Mouse (Mus musculus): ENCODE measurements at regions not wholly inside any gene's neighbourhood (a gene's known extent, or its start where the extent isn't known, plus 50 kb on each side); places are given as distances from the start of the nearest gene placed in this dataset.

- Histone ChIP-seq H3K27me3 (ENCODE audit: insufficient read depth, poor library complexity, severe bottlenecking) (peaks cover 8% of the 10 kb centered on the region), H3K4me1 (peaks cover 51% of the 10 kb centered on the region), H3K36me3 (no peaks in the 10 kb centered on the region), H3K4me3 (no peak overlapping the region), H3K9me3 (no peaks in the 10 kb centered on the region), H3K27ac (peak overlapping the region; percentile 17)
- DNase-seq (ENCODE audit: low spot score), result no peak
- WGBS, result 78% methylated on average over 7 of the region's 7 CpGs
Measured at GRCm38 (mm10) chr6:127325596-127326332, 120.9 kb upstream of the Parp11 start.

- Histone ChIP-seq H3K36me3 (no peaks in the 10 kb centered on the region), H3K4me1 (peaks cover 56% of the 10 kb centered on the region), H3K27me3 (ENCODE audit: insufficient read depth, poor library complexity, severe bottlenecking) (peaks cover 8% of the 10 kb centered on the region), H3K27ac (peak overlapping the region; percentile 17), H3K9me3 (no peaks in the 10 kb centered on the region), H3K4me3 (no peak overlapping the region)
- no peak for DNase-seq (ENCODE audit: low spot score)
- 60% methylated on average over 6 of the region's 6 CpGs for WGBS
Measured at GRCm38 (mm10) chr6:127326333-127326729, 120.3 kb upstream of the Parp11 start.

GRCm38 (mm10) chr6:127329191-127330014 lies 117.2 kb upstream of the Parp11 start:
- H3K36me3 ChIP-seq, result no peaks in the 10 kb centered on the region
- H3K27ac ChIP-seq, result peak overlapping the region; percentile 96
- DNase-seq (ENCODE audit: low spot score), result no peak
- H3K4me3 ChIP-seq, result peak overlapping the region; percentile 64
- peaks cover 57% of the 10 kb centered on the region for H3K4me1 ChIP-seq
- H3K27me3 ChIP-seq (ENCODE audit: insufficient read depth, poor library complexity, severe bottlenecking), result no peaks in the 10 kb centered on the region
- 49% methylated on average over 20 of the region's 20 CpGs for WGBS
- no peaks in the 10 kb centered on the region for H3K9me3 ChIP-seq

- H3K4me1 ChIP-seq, result peaks cover 57% of the 10 kb centered on the region
- H3K27ac ChIP-seq, result peak overlapping the region; percentile 96
- H3K27me3 ChIP-seq (ENCODE audit: insufficient read depth, poor library complexity, severe bottlenecking), result no peaks in the 10 kb centered on the region
- peak overlapping the region; percentile 64 for H3K4me3 ChIP-seq
- no peaks in the 10 kb centered on the region for H3K9me3 ChIP-seq
- DNase-seq (ENCODE audit: low spot score), result peak; percentile 96
- under 1% methylated on average over 46 of the region's 46 CpGs for WGBS
- no peaks in the 10 kb centered on the region for H3K36me3 ChIP-seq
Measured at GRCm38 (mm10) chr6:127330015-127330705, 116.5 kb upstream of the Parp11 start.

- 29% methylated on average over 5 of the region's 5 CpGs for WGBS
- H3K4me3 ChIP-seq, result peak overlapping the region; percentile 64; the same call in 1 of the 2 replicates
- DNase-seq (ENCODE audit: low spot score), result no peak
- no peaks in the 10 kb centered on the region for H3K9me3 ChIP-seq
- H3K27me3 ChIP-seq (ENCODE audit: insufficient read depth, poor library complexity, severe bottlenecking), result no peaks in the 10 kb centered on the region
- no peaks in the 10 kb centered on the region for H3K36me3 ChIP-seq
- peak overlapping the region; percentile 96 for H3K27ac ChIP-seq
- H3K4me1 ChIP-seq, result peaks cover 58% of the 10 kb centered on the region
Measured at GRCm38 (mm10) chr6:127331091-127331490, 115.5 kb upstream of the Parp11 start.

GRCm38 (mm10) chr6:127334256-127334655 lies 112.4 kb upstream of the Parp11 start:
- Histone ChIP-seq H3K27me3 (ENCODE audit: insufficient read depth, poor library complexity, severe bottlenecking) (no peaks in the 10 kb centered on the region), H3K4me3 (no peak overlapping the region), H3K27ac (peak overlapping the region; percentile 47; the same call in 1 of the 2 replicates), H3K9me3 (no peaks in the 10 kb centered on the region), H3K4me1 (peaks cover 69% of the 10 kb centered on the region), H3K36me3 (no peaks in the 10 kb centered on the region)
- WGBS, result 71% methylated on average over 6 of the region's 6 CpGs
- no peak for DNase-seq (ENCODE audit: low spot score)

GRCm38 (mm10) chr6:127335462-127335886 lies 111.2 kb upstream of the Parp11 start:
- no peaks in the 10 kb centered on the region for H3K9me3 ChIP-seq
- 74% methylated on average over 7 of the region's 7 CpGs for WGBS
- H3K4me3 ChIP-seq, result no peak overlapping the region
- peaks cover 70% of the 10 kb centered on the region for H3K4me1 ChIP-seq
- H3K27me3 ChIP-seq (ENCODE audit: insufficient read depth, poor library complexity, severe bottlenecking), result no peaks in the 10 kb centered on the region
- DNase-seq (ENCODE audit: low spot score), result no peak
- H3K27ac ChIP-seq, result peak overlapping the region; percentile 38; the same call in 1 of the 2 replicates
- H3K36me3 ChIP-seq, result no peaks in the 10 kb centered on the region

- Histone ChIP-seq H3K4me1 (peaks cover 70% of the 10 kb centered on the region), H3K27ac (peak overlapping the region; percentile 82)
- WGBS, result 39% methylated on average over 12 of the region's 12 CpGs
Measured at GRCm38 (mm10) chr6:127335996-127336660, 110.5 kb upstream of the Parp11 start.

GRCm38 (mm10) chr6:127336681-127337397 lies 109.8 kb upstream of the Parp11 start:
- peaks cover 72% of the 10 kb centered on the region for H3K4me1 ChIP-seq
- no peaks in the 10 kb centered on the region for H3K9me3 ChIP-seq
- H3K4me3 ChIP-seq, result 0 out of 2 replicates have a peak overlapping the region, but pooled peaks have one; percentile 5
- 15% methylated on average over 15 of the region's 15 CpGs for WGBS
- DNase-seq (ENCODE audit: low spot score), result no peak
- H3K27me3 ChIP-seq (ENCODE audit: insufficient read depth, poor library complexity, severe bottlenecking), result no peaks in the 10 kb centered on the region
- peak overlapping the region; percentile 82 for H3K27ac ChIP-seq
- H3K36me3 ChIP-seq, result no peaks in the 10 kb centered on the region

More at GRCm38 (mm10) chr6:127335996-127336660, 110.5 kb upstream of the Parp11 start:
- H3K9me3 ChIP-seq, result no peaks in the 10 kb centered on the region
- no peak for DNase-seq (ENCODE audit: low spot score)
- no peaks in the 10 kb centered on the region for H3K27me3 ChIP-seq (ENCODE audit: insufficient read depth, poor library complexity, severe bottlenecking)
- no peaks in the 10 kb centered on the region for H3K36me3 ChIP-seq
- H3K4me3 ChIP-seq, result no peak overlapping the region

- H3K9me3 ChIP-seq, result no peaks in the 10 kb centered on the region
- no peaks in the 10 kb centered on the region for H3K27me3 ChIP-seq (ENCODE audit: insufficient read depth, poor library complexity, severe bottlenecking)
- H3K4me3 ChIP-seq, result 0 out of 2 replicates have a peak overlapping the region, but pooled peaks have one; percentile 5
- no peak for DNase-seq (ENCODE audit: low spot score)
- WGBS, result 33% methylated on average over 15 of the region's 15 CpGs
- H3K4me1 ChIP-seq, result peaks cover 74% of the 10 kb centered on the region
- no peaks in the 10 kb centered on the region for H3K36me3 ChIP-seq
- H3K27ac ChIP-seq, result peak overlapping the region; percentile 82
Measured at GRCm38 (mm10) chr6:127337398-127337871, 109.2 kb upstream of the Parp11 start.

- H3K4me1 ChIP-seq, result peaks cover 79% of the 10 kb centered on the region
- DNase-seq (ENCODE audit: low spot score), result no peak
- H3K9me3 ChIP-seq, result no peaks in the 10 kb centered on the region
- no peaks in the 10 kb centered on the region for H3K36me3 ChIP-seq
- peak overlapping the region; percentile 82 for H3K27ac ChIP-seq
- H3K27me3 ChIP-seq (ENCODE audit: insufficient read depth, poor library complexity, severe bottlenecking), result no peaks in the 10 kb centered on the region
- no peak overlapping the region for H3K4me3 ChIP-seq
- 28% methylated on average over 6 of the region's 6 CpGs for WGBS
Measured at GRCm38 (mm10) chr6:127338412-127338811, 108.2 kb upstream of the Parp11 start.

Data from heart, embryonic 10.5 days (tissue).